Mouse (Mus musculus) limb, embryonic 14.5 days (tissue): ENCODE measurements around the gene Nbea. TPM values are rescaled to one million over a fixed set of nuclear protein-coding genes. Genes with fewer than 3 reads are reported as not detected.
A peak's percentile ranks its signal among the peaks of the same experiment; 100 is the strongest.

Experiments
- ATAC-seq: fragments of 200-750 bp; cut with Nextera tagmentation; 2 replicates; pipeline ENCODE4 v1.8.0; 2017; ENCODE audit warnings: low read depth, moderate number of reproducible peaks, moderate TSS enrichment; ENCODE audit not compliant: low FRiP score
- DNase-seq: peaks from one replicate; pipeline ENCODE4 v3.0.0-alpha.2; 2015; ENCODE audit warnings: low spot score
- H3K27ac ChIP-seq: fragments of 300-500 bp; sonication (generic); replicated peaks from 2 replicates; pipeline ENCODE4 v1.5.1; 2014; ENCODE audit warnings: low read depth, mild to moderate bottlenecking, low read length, moderate library complexity, mixed read lengths
- H3K27me3 ChIP-seq: fragments of 300-500 bp; sonication (generic); 2 replicates; pipeline ENCODE4 v1.6.1; 2014; ENCODE audit warnings: low read length, mixed read lengths; ENCODE audit not compliant: control insufficient read depth, insufficient read depth
- H3K36me3 ChIP-seq: fragments of 300-500 bp; sonication (generic); 2 replicates; pipeline ENCODE4 v1.6.1; 2014; ENCODE audit warnings: mild to moderate bottlenecking, low read length, moderate library complexity, mixed read lengths; ENCODE audit not compliant: control insufficient read depth, insufficient read depth
- H3K4me1 ChIP-seq: fragments of 300-500 bp; sonication (generic); 2 replicates; pipeline ENCODE4 v1.6.1; 2014; ENCODE audit warnings: antibody characterized with exemption, low read length, mixed read lengths; ENCODE audit not compliant: control insufficient read depth, insufficient read depth
- H3K4me2 ChIP-seq: fragments of 300-500 bp; sonication (generic); replicated peaks from 2 replicates; pipeline ENCODE4 v1.6.1; 2014; ENCODE audit warnings: low read depth, mild to moderate bottlenecking, low read length, moderate library complexity; ENCODE audit not compliant: severe bottlenecking
- H3K4me3 ChIP-seq: fragments of 300-500 bp; sonication (generic); replicated peaks from 2 replicates; pipeline ENCODE4 v1.5.1; 2014; ENCODE audit warnings: low read length
- H3K9ac ChIP-seq: fragments of 300-500 bp; sonication (generic); 2 replicates; pipeline ENCODE4 v1.6.1; 2014; ENCODE audit warnings: mild to moderate bottlenecking, low read depth, low read length, moderate library complexity; ENCODE audit not compliant: severe bottlenecking
- H3K9me3 ChIP-seq: fragments of 300-500 bp; sonication (generic); 2 replicates; pipeline ENCODE4 v1.6.1; 2016; ENCODE audit warnings: low read length; ENCODE audit not compliant: control insufficient read depth
- POLR2A ChIP-seq: fragments of 200-500 bp; IDR thresholded peaks from 2 replicates; pipeline ENCODE4 v1.8.0; 2012; ENCODE audit warnings: inconsistent platforms, mild to moderate bottlenecking, moderate library complexity, borderline replicate concordance; ENCODE audit not compliant: insufficient read depth, insufficient read length; ENCODE audit errors: extremely low read depth
- WGBS: fragments of 180-500 bp; shearing (Covaris S2); extraction: QIAGEN DNeasy Blood & Tissue Kit; methylation state at CpG from one replicate; pipeline ENCODE4 v1.1.7; 2014; 5-methylcytosine and 5-hydroxymethylcytosine counted together
- polyA plus RNA-seq, 2 experiments: library from polyadenylated mRNA; depleted of rRNA in 1 of 2; stranded (reverse) in 1 of 2; unstranded in 1 of 2; fragments of >200 nt; fragmentation: Nextera tagmentation in 1 of 2; extraction: Ambion mirVana in 1 of 2; gene quantifications; 2 replicates each; pipeline versions ENCODE4 v1.2.1 to v1.2.3; 2012 to 2014

Gene Nbea
- polyA plus RNA-seq, 2 experiments: 20.6 to 34.1 TPM

DNA sequence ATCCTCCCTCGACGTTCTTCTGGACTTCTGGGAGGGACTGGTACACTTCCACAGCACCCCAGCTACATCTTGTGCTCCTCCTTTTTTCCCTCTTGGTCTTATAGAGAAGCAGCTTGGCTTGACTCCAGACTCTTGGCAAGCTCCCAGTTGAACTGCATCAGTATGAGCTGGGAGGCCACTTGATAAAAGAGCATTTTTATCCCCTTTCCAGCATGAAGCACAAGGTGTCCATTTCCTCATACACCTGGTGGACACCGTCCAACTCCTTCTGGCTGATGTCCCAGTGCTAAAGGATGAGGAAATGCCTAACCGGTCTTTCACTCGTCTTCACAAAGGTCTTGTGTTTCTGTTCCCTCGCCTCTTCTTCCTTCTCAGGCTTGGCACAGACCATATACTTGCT lies 115.7 kb downstream of the Nbea start:
- no peak overlapping the region for H3K27ac ChIP-seq

DNA sequence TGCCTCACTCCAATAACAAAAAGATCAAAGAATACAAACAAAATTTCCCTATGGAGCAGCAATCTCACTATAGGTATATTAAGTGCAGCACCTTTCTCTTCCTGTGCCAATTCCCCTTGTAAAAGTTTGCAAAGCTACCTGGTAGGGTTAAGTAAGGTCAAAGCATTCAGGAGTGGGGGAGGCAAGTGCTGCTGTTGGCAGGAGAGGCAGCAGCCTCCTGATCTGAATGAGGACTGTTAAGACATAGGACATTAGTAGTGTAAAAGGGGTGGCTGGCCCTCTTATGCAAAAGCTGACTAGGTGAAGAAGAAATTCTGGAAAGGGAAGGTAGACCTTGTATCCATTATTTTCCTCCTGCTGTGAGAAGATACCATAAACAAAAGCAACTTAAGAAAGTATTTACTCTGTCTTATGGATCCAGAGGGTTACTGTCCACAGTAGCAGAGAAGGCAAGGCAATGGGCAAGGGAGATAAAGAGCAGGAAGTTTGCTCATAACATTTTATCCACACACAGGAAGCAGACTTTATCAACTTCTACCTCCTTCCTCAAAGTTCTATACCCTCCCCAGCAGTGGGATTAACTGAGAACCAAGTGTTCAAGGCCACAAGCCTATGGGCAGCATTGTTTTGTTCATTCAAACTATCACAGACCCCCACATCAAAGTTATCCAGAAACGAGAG lies 117.0 kb downstream of the Nbea start:
- no peaks in the 10 kb centered on the region; the same call in 1 of the 2 replicates for H3K36me3 ChIP-seq
- no peak for DNase-seq
- WGBS: 84% methylated on average over 1 of the region's 1 CpGs
- no peak for TF ChIP-seq POLR2A
- H3K9me3 ChIP-seq: no peaks in the 10 kb centered on the region
- H3K4me1 ChIP-seq: peaks cover 3% of the 10 kb centered on the region; the same call in 1 of the 2 replicates
- H3K4me3 ChIP-seq: no peak overlapping the region
- no peak overlapping the region for H3K27ac ChIP-seq
- no peaks in the 10 kb centered on the region for H3K27me3 ChIP-seq
- no peak for ATAC-seq
- H3K9ac ChIP-seq: no peak overlapping the region
- H3K4me2 ChIP-seq: no peak overlapping the region

More for the DNA sequence above, 115.7 kb downstream of the Nbea start:
- H3K9me3 ChIP-seq: no peaks in the 10 kb centered on the region
- no peaks in the 10 kb centered on the region; the same call in 1 of the 2 replicates for H3K36me3 ChIP-seq
- no peak overlapping the region for H3K4me3 ChIP-seq
- ATAC-seq: no peak
- H3K27me3 ChIP-seq: no peaks in the 10 kb centered on the region
- TF ChIP-seq POLR2A: no peak
- DNase-seq: peak; percentile 51
- H3K9ac ChIP-seq: no peak overlapping the region
- peaks cover 3% of the 10 kb centered on the region; the same call in 1 of the 2 replicates for H3K4me1 ChIP-seq
- 80% methylated on average over 6 of the region's 6 CpGs for WGBS
- no peak overlapping the region for H3K4me2 ChIP-seq

GRCm38 (mm10) chr3:56065234-56065633 lies 118.3 kb downstream of the Nbea start:
- TF ChIP-seq POLR2A: no peak
- 86% methylated on average over 4 of the region's 4 CpGs for WGBS
- no peak for ATAC-seq

GRCm38 (mm10) chr3:56045659-56046336 lies 137.7 kb downstream of the Nbea start:
- ATAC-seq: no peak

More at GRCm38 (mm10) chr3:56065234-56065633, 118.3 kb downstream of the Nbea start:
- Histone ChIP-seq H3K27ac (no peak overlapping the region), H3K9ac (no peak overlapping the region), H3K27me3 (no peaks in the 10 kb centered on the region), H3K9me3 (no peaks in the 10 kb centered on the region), H3K36me3 (no peaks in the 10 kb centered on the region; the same call in 1 of the 2 replicates), H3K4me1 (peaks cover 3% of the 10 kb centered on the region; the same call in 1 of the 2 replicates), H3K4me2 (no peak overlapping the region), H3K4me3 (no peak overlapping the region)
- DNase-seq: no peak

GRCm38 (mm10) chr3:56043091-56043490 lies 140.4 kb downstream of the Nbea start:
- Histone ChIP-seq H3K36me3 (no peaks in the 10 kb centered on the region), H3K4me2 (no peak overlapping the region), H3K27me3 (no peaks in the 10 kb centered on the region), H3K9me3 (no peaks in the 10 kb centered on the region), H3K27ac (no peak overlapping the region), H3K4me3 (no peak overlapping the region), H3K4me1 (no peaks in the 10 kb centered on the region), H3K9ac (no peak overlapping the region)
- ATAC-seq (no peak), DNase-seq (no peak)
- TF ChIP-seq POLR2A: no peak
- WGBS: 86% methylated on average over 1 of the region's 1 CpGs

More at GRCm38 (mm10) chr3:56045659-56046336, 137.7 kb downstream of the Nbea start:
- Histone ChIP-seq H3K4me3 (no peak overlapping the region), H3K27ac (no peak overlapping the region), H3K9me3 (no peaks in the 10 kb centered on the region), H3K4me1 (no peaks in the 10 kb centered on the region), H3K36me3 (no peaks in the 10 kb centered on the region), H3K27me3 (no peaks in the 10 kb centered on the region), H3K9ac (no peak overlapping the region), H3K4me2 (no peak overlapping the region)
- TF ChIP-seq POLR2A: no peak
- DNase-seq: no peak
- 87% methylated on average over 5 of the region's 5 CpGs for WGBS
